Mouse (Mus musculus) stomach, embryonic 14.5 days (tissue): ENCODE measurements around the gene Inhba. TPM values are rescaled to one million over a fixed set of nuclear protein-coding genes. Genes with fewer than 3 reads are reported as not detected.

ENCODE experiments used
- ATAC-seq: fragments of 200-750 bp; cut with Nextera tagmentation; 2 replicates; pipeline ENCODE4 v1.8.0; 2017; ENCODE audit warnings: low read depth, moderate TSS enrichment; ENCODE audit not compliant: insufficient number of reproducible peaks, insufficient read depth, low FRiP score
- H3K27ac ChIP-seq: fragments of 300-500 bp; sonication (generic); 2 replicates; pipeline ENCODE4 v1.5.1; 2014; ENCODE audit warnings: mild to moderate bottlenecking, low read length, moderate library complexity, mixed read lengths
- H3K27me3 ChIP-seq: fragments of 300-500 bp; sonication (generic); 2 replicates; pipeline ENCODE4 v1.6.1; 2014; ENCODE audit warnings: low read length, control low read depth, mixed read lengths; ENCODE audit not compliant: control insufficient read depth, insufficient read depth
- H3K36me3 ChIP-seq: fragments of 300-500 bp; sonication (generic); 2 replicates; pipeline ENCODE4 v1.6.1; 2014; ENCODE audit warnings: mild to moderate bottlenecking, control low read depth, low read length, moderate library complexity, mixed read lengths; ENCODE audit not compliant: control insufficient read depth, insufficient read depth
- H3K4me1 ChIP-seq: fragments of 300-500 bp; sonication (generic); 2 replicates; pipeline ENCODE4 v1.6.1; 2014; ENCODE audit warnings: low read length, control low read depth, mixed read lengths; ENCODE audit not compliant: control insufficient read depth, insufficient read depth
- H3K4me2 ChIP-seq: fragments of 300-500 bp; sonication (generic); replicated peaks from 2 replicates; pipeline ENCODE4 v1.6.1; 2014; ENCODE audit warnings: low read depth, low read length, control low read depth
- H3K4me3 ChIP-seq: fragments of 300-500 bp; sonication (generic); 2 replicates; pipeline ENCODE4 v1.5.1; 2014; ENCODE audit warnings: low read depth, low read length, control low read depth
- H3K9ac ChIP-seq: fragments of 300-500 bp; sonication (generic); replicated peaks from 2 replicates; pipeline ENCODE4 v1.6.1; 2014; ENCODE audit warnings: low read depth, mild to moderate bottlenecking, control low read depth, low read length, moderate library complexity, mixed read lengths
- H3K9me3 ChIP-seq: fragments of 300-500 bp; sonication (generic); 2 replicates; pipeline ENCODE4 v1.6.1; 2016; ENCODE audit warnings: low read depth, low read length, control low read depth; ENCODE audit not compliant: control insufficient read depth
- WGBS: fragments of 180-500 bp; shearing (Covaris S2); extraction: QIAGEN DNeasy Blood & Tissue Kit; methylation state at CpG from one replicate; pipeline ENCODE4 v1.1.7; 2014; 5-methylcytosine and 5-hydroxymethylcytosine counted together
- polyA plus RNA-seq: library from polyadenylated mRNA; unstranded; fragments of >200 nt; fragmentation: Nextera tagmentation; extraction: Ambion mirVana; gene quantifications from 2 replicates; pipeline ENCODE4 v1.2.1, GENCODE M21; 2014

The Inhba gene
- polyA plus RNA-seq, 1 experiment from 2014 or later, result 4.3 TPM

GRCm38 (mm10) chr13:16032425-16032824, 20.8 kb downstream of the Inhba start:
- Histone ChIP-seq H3K4me3 (no peak overlapping the region), H3K9me3 (no peaks in the 10 kb centered on the region), H3K4me1 (no peaks in the 10 kb centered on the region), H3K27me3 (no peaks in the 10 kb centered on the region), H3K9ac (no peak overlapping the region), H3K27ac (no peak overlapping the region), H3K36me3 (no peaks in the 10 kb centered on the region), H3K4me2 (no peak overlapping the region)
- ATAC-seq, result no peak

GRCm38 (mm10) chr13:16032935-16033592, 21.4 kb downstream of the Inhba start:
- no peak overlapping the region for H3K27ac ChIP-seq
- H3K27me3 ChIP-seq, result no peaks in the 10 kb centered on the region
- ATAC-seq, result no peak
- no peaks in the 10 kb centered on the region for H3K36me3 ChIP-seq
- no peak overlapping the region for H3K4me3 ChIP-seq
- H3K4me1 ChIP-seq, result no peaks in the 10 kb centered on the region
- no peaks in the 10 kb centered on the region for H3K9me3 ChIP-seq
- no peak overlapping the region for H3K4me2 ChIP-seq
- 76% methylated on average over 6 of the region's 6 CpGs for WGBS
- H3K9ac ChIP-seq, result no peak overlapping the region

- H3K9me3 ChIP-seq, result no peaks in the 10 kb centered on the region
- WGBS, result 89% methylated on average over 2 of the region's 2 CpGs
- no peak overlapping the region for H3K4me2 ChIP-seq
- H3K36me3 ChIP-seq, result no peaks in the 10 kb centered on the region
- H3K27ac ChIP-seq, result no peak overlapping the region
- no peak for ATAC-seq
- no peak overlapping the region for H3K9ac ChIP-seq
- no peaks in the 10 kb centered on the region for H3K4me1 ChIP-seq
- H3K4me3 ChIP-seq, result no peak overlapping the region
- H3K27me3 ChIP-seq, result no peaks in the 10 kb centered on the region
These were observed 57.4 kb downstream of the Inhba start for GRCm38 (mm10) chr13:16069079-16069478.

- 78% methylated on average over 5 of the region's 5 CpGs for WGBS
- H3K4me1 ChIP-seq, result no peaks in the 10 kb centered on the region
- H3K27me3 ChIP-seq, result no peaks in the 10 kb centered on the region
- no peak overlapping the region for H3K4me3 ChIP-seq
- ATAC-seq, result no peak
- H3K27ac ChIP-seq, result no peak overlapping the region
- no peak overlapping the region for H3K9ac ChIP-seq
- no peak overlapping the region for H3K4me2 ChIP-seq
- H3K36me3 ChIP-seq, result no peaks in the 10 kb centered on the region
- no peaks in the 10 kb centered on the region for H3K9me3 ChIP-seq
These were observed 65.6 kb downstream of the Inhba start for GRCm38 (mm10) chr13:16077276-16077675.

- no peaks in the 10 kb centered on the region for H3K4me1 ChIP-seq
- no peak overlapping the region for H3K4me2 ChIP-seq
- WGBS, result 46% methylated on average over 7 of the region's 7 CpGs
- no peaks in the 10 kb centered on the region for H3K36me3 ChIP-seq
- no peaks in the 10 kb centered on the region for H3K27me3 ChIP-seq
- no peak for ATAC-seq
- no peak overlapping the region for H3K4me3 ChIP-seq
- no peak overlapping the region for H3K9ac ChIP-seq
- H3K9me3 ChIP-seq, result no peaks in the 10 kb centered on the region
- H3K27ac ChIP-seq, result no peak overlapping the region
These were observed 66.6 kb downstream of the Inhba start for GRCm38 (mm10) chr13:16078216-16078731.

GRCm38 (mm10) chr13:16080205-16080604, 68.6 kb downstream of the Inhba start:
- no peak overlapping the region for H3K27ac ChIP-seq
- H3K9ac ChIP-seq, result no peak overlapping the region
- no peaks in the 10 kb centered on the region for H3K9me3 ChIP-seq
- H3K27me3 ChIP-seq, result no peaks in the 10 kb centered on the region
- no peaks in the 10 kb centered on the region for H3K4me1 ChIP-seq
- H3K36me3 ChIP-seq, result no peaks in the 10 kb centered on the region
- no peak overlapping the region for H3K4me3 ChIP-seq
- 54% methylated on average over 2 of the region's 2 CpGs for WGBS
- ATAC-seq, result no peak
- H3K4me2 ChIP-seq, result no peak overlapping the region
